Comparison of ENCODE assay signal across 8 mouse cellular contexts in the genomic region with DNA sequence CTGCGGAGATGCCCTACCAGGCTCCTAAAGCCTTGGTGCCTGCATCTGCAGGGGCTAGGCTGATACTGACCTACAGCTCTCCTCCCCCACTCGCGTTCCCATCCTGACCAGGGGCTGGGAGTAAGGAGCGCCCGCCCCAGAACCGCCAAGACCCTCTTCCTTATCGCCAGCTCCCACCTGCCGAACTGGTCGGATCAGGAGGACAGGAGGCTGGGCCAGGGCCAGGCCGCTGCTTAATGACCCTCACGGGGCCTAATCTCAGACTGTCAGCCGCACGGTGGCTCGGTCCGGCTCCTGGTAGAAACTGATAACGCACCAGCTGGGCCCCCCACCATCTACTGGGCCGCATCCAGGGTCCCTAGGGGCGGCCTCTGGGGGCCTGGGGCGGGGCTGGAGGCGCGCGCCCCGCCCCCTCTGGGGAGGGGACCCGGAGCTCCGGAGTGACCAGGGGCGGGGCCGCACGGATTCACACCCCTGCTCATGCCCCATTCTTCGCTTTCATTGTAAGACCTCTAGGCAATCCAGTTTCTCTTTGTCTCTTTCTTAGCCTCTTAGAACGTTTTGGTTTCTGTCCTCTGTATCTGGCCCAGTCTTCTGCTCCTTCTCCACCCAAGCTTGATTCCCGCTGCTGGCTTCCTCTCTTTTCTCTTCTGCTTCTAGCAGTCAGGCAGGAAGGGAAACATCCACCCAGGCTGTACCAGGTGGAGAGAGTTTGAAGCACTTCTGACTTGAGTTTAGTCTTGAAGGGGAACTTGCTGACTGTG. TPM values are rescaled to one million over a fixed set of nuclear protein-coding genes. Genes with fewer than 3 reads are reported as not detected.
DNase-seq lines count a peak whose midpoint lies in the region; ATAC-seq and TF ChIP-seq lines count a peak whose summit lies in the region.

No protein-coding gene starts in this region.

- peak overlapping the region; percentile 55 for H3K9ac ChIP-seq in embryonic facial prominence, embryonic 13.5 days
- H3K9ac ChIP-seq in hindbrain, embryonic 11.5 days (ENCODE audit: low read depth, low read length): peak overlapping the region; percentile 55
- H3K9ac ChIP-seq in limb, embryonic 13.5 days: peak overlapping the region; percentile 54
- H3K9ac ChIP-seq in midbrain, embryonic 11.5 days (ENCODE audit: low read length): peak overlapping the region; percentile 61

- H3K9me3 ChIP-seq in embryonic facial prominence, embryonic 13.5 days: no peaks in the 10 kb centered on the region
- no peaks in the 10 kb centered on the region for H3K9me3 ChIP-seq in hindbrain, embryonic 11.5 days (ENCODE audit: control insufficient read depth, low read length)
- no peaks in the 10 kb centered on the region for H3K9me3 ChIP-seq in limb, embryonic 13.5 days
- no peaks in the 10 kb centered on the region for H3K9me3 ChIP-seq in midbrain, embryonic 11.5 days (ENCODE audit: control insufficient read depth, low read length)

- TF ChIP-seq CTCF in C2C12 (IDR thresholded peaks at IDR 0.05; ENCODE audit: control insufficient read depth, insufficient read depth, insufficient read length): no peak

- H3K79me3 ChIP-seq in C2C12 (ENCODE audit: low read depth): no peaks in the 10 kb centered on the region

- H3K4me3 ChIP-seq in C2C12 (ENCODE audit: insufficient read depth, poor library complexity, severe bottlenecking): no peak overlapping the region
- H3K4me3 ChIP-seq in embryonic facial prominence, embryonic 13.5 days: peak overlapping the region; percentile 37
- H3K4me3 ChIP-seq in hindbrain, embryonic 11.5 days (ENCODE audit: low read depth, low read length): peak overlapping the region; percentile 37
- H3K4me3 ChIP-seq in limb, embryonic 13.5 days: peak overlapping the region; percentile 40
- peak overlapping the region; percentile 41 for H3K4me3 ChIP-seq in midbrain, embryonic 11.5 days (ENCODE audit: low read depth, low read length)

- WGBS in embryonic facial prominence, embryonic 13.5 days: under 1% methylated on average over 31 of the region's 31 CpGs
- 0% methylated on average over 26 of the region's 31 CpGs for WGBS in hindbrain, embryonic 11.5 days
- 1% methylated on average over 31 of the region's 31 CpGs for WGBS in limb, embryonic 13.5 days
- 2% methylated on average over 31 of the region's 31 CpGs for WGBS in midbrain, embryonic 11.5 days

- H3K79me2 ChIP-seq in C2C12 (ENCODE audit: control insufficient read depth, insufficient read depth): no peaks in the 10 kb centered on the region

- peak; percentile 45; the same call in 1 of the 2 replicates for ATAC-seq in embryonic facial prominence, embryonic 13.5 days (ENCODE audit: insufficient number of reproducible peaks, insufficient read depth, low FRiP score, low TSS enrichment, low read depth)
- peak; percentile 82 for ATAC-seq in hindbrain, embryonic 11.5 days (ENCODE audit: low FRiP score)
- ATAC-seq in limb, embryonic 13.5 days (ENCODE audit: low FRiP score, low read depth): peak; percentile 52
- ATAC-seq in midbrain, embryonic 11.5 days (ENCODE audit: low FRiP score): peak; percentile 90

- H3K36me3 ChIP-seq in C2C12 (ENCODE audit: control insufficient read depth, insufficient read depth): no peaks in the 10 kb centered on the region
- no peaks in the 10 kb centered on the region for H3K36me3 ChIP-seq in embryonic facial prominence, embryonic 13.5 days
- H3K36me3 ChIP-seq in hindbrain, embryonic 11.5 days (ENCODE audit: control insufficient read depth, insufficient read depth, low read length): no peaks in the 10 kb centered on the region
- H3K36me3 ChIP-seq in limb, embryonic 13.5 days: no peaks in the 10 kb centered on the region
- no peaks in the 10 kb centered on the region for H3K36me3 ChIP-seq in midbrain, embryonic 11.5 days (ENCODE audit: control insufficient read depth, insufficient read depth, low read length)

- H3K27me3 ChIP-seq in C2C12 (ENCODE audit: control insufficient read depth, insufficient read depth, insufficient read length): peaks cover 3% of the 10 kb centered on the region
- H3K27me3 ChIP-seq in embryonic facial prominence, embryonic 13.5 days: peaks cover 68% of the 10 kb centered on the region
- peaks cover 22% of the 10 kb centered on the region for H3K27me3 ChIP-seq in hindbrain, embryonic 11.5 days (ENCODE audit: control insufficient read depth, insufficient read depth, low read length)
- peaks cover 80% of the 10 kb centered on the region for H3K27me3 ChIP-seq in limb, embryonic 13.5 days
- peaks cover 15% of the 10 kb centered on the region for H3K27me3 ChIP-seq in midbrain, embryonic 11.5 days (ENCODE audit: control insufficient read depth, insufficient read depth, low read length)

- H3ac ChIP-seq in C2C12 (ENCODE audit: control insufficient read depth, insufficient read length, low read depth): peak overlapping the region; percentile 18

- peak; percentile 18 for DNase-seq in MN1 (ENCODE audit: low spot score)
- peak; percentile 53 for DNase-seq in hindbrain, embryonic 11.5 days (ENCODE audit: low spot score)
- DNase-seq in midbrain, embryonic 11.5 days (ENCODE audit: low spot score, missing footprints): peak; percentile 94
- DNase-seq in yolk sac, embryonic 10.5 days (ENCODE audit: low spot score): peak; percentile 83
- DNase-seq in thymus, postnatal 14 days: no peak

- no peak overlapping the region for H3K27ac ChIP-seq in embryonic facial prominence, embryonic 13.5 days
- peak overlapping the region; percentile 47; the same call in 1 of the 2 replicates for H3K27ac ChIP-seq in hindbrain, embryonic 11.5 days (ENCODE audit: low read depth, low read length)
- no peak overlapping the region for H3K27ac ChIP-seq in limb, embryonic 13.5 days
- H3K27ac ChIP-seq in midbrain, embryonic 11.5 days (ENCODE audit: low read depth, low read length): peak overlapping the region; percentile 40; the same call in 1 of the 2 replicates

- peaks cover 16% of the 10 kb centered on the region for H3K4me1 ChIP-seq in embryonic facial prominence, embryonic 13.5 days
- H3K4me1 ChIP-seq in hindbrain, embryonic 11.5 days (replicated peaks; ENCODE audit: control insufficient read depth, insufficient read depth, low read length): 0 out of 2 replicates have a peak, but pooled peaks cover 4% of the 10 kb centered on the region
- H3K4me1 ChIP-seq in limb, embryonic 13.5 days: peaks cover 17% of the 10 kb centered on the region
- H3K4me1 ChIP-seq in midbrain, embryonic 11.5 days (ENCODE audit: control insufficient read depth, insufficient read depth, low read length): peaks cover 6% of the 10 kb centered on the region

- peak overlapping the region; percentile 64 for H3K4me2 ChIP-seq in embryonic facial prominence, embryonic 13.5 days
- peak overlapping the region; percentile 86 for H3K4me2 ChIP-seq in hindbrain, embryonic 11.5 days (replicated peaks; ENCODE audit: low read depth, low read length)
- H3K4me2 ChIP-seq in limb, embryonic 13.5 days (replicated peaks): peak overlapping the region; percentile 72
- peak overlapping the region; percentile 78 for H3K4me2 ChIP-seq in midbrain, embryonic 11.5 days

TF ChIP-seq in C2C12, 6 proteins besides CTCF, POLR2A, EP300 and RAD21:
- TF ChIP-seq USF1 (IDR thresholded peaks at IDR 0.05; ENCODE audit: low read depth): no peak
- no peak for TF ChIP-seq FOSL1 (IDR thresholded peaks at IDR 0.05; ENCODE audit: insufficient read depth, low read length, poor library complexity, severe bottlenecking)
- no peak for TF ChIP-seq MAX (IDR thresholded peaks at IDR 0.05)
- TF ChIP-seq MYOG (IDR thresholded peaks at IDR 0.05; ENCODE audit: control insufficient read depth, extremely low read depth, insufficient read length): no peak
- no peak for TF ChIP-seq CEBPB (IDR thresholded peaks at IDR 0.05; ENCODE audit: low read depth)
- no peak for TF ChIP-seq MYOD1 (IDR thresholded peaks at IDR 0.05; ENCODE audit: control insufficient read depth, insufficient read length, low read depth)

RNA-seq across cellular contexts. Expression of a gene that starts 7.3 kb away (rescaled TPM):
- not detected for polyA plus RNA-seq in C2C12 (2012; fragmentation: generic; extraction: Trizol)
- 8.7 and 12.3 TPM in 2 replicates for polyA plus RNA-seq in embryonic facial prominence, embryonic 13.5 days (2015; fragmentation: Nextera tagmentation; extraction: Ambion mirVana)
- polyA plus RNA-seq in hindbrain, embryonic 11.5 days (2014; fragmentation: Nextera tagmentation; extraction: Ambion mirVana): 12.8 and 16.0 TPM in 2 replicates
- 6.9 and 8.6 TPM in 2 replicates for polyA plus RNA-seq in limb, embryonic 13.5 days (2015; fragmentation: Nextera tagmentation; extraction: Ambion mirVana)
- 14.6 and 16.6 TPM in 2 replicates for polyA plus RNA-seq in midbrain, embryonic 11.5 days (2014; fragmentation: Nextera tagmentation; extraction: Ambion mirVana)

RNA-seq across cellular contexts. Expression of a gene that starts 38.2 kb away (rescaled TPM):
- polyA plus RNA-seq in C2C12 (2012; fragmentation: generic; extraction: Trizol): not detected
- 0.08 and 0.15 TPM in 2 replicates for polyA plus RNA-seq in embryonic facial prominence, embryonic 13.5 days (2015; fragmentation: Nextera tagmentation; extraction: Ambion mirVana)
- 0.75 and 0.79 TPM in 2 replicates for polyA plus RNA-seq in hindbrain, embryonic 11.5 days (2014; fragmentation: Nextera tagmentation; extraction: Ambion mirVana)
- polyA plus RNA-seq in limb, embryonic 13.5 days (2015; fragmentation: Nextera tagmentation; extraction: Ambion mirVana): 0.09 TPM in 1 of 2 replicates, not detected in the other
- 0.90 and 1.4 TPM in 2 replicates for polyA plus RNA-seq in midbrain, embryonic 11.5 days (2014; fragmentation: Nextera tagmentation; extraction: Ambion mirVana)

RNA-seq across cellular contexts. Expression of a gene that starts 39.6 kb away (rescaled TPM):
- 0.04 TPM for polyA plus RNA-seq in C2C12 (2012; fragmentation: generic; extraction: Trizol)
- 1.4 and 1.7 TPM in 2 replicates for polyA plus RNA-seq in embryonic facial prominence, embryonic 13.5 days (2015; fragmentation: Nextera tagmentation; extraction: Ambion mirVana)
- polyA plus RNA-seq in hindbrain, embryonic 11.5 days (2014; fragmentation: Nextera tagmentation; extraction: Ambion mirVana): 8.6 and 10.3 TPM in 2 replicates
- 1.3 and 1.6 TPM in 2 replicates for polyA plus RNA-seq in limb, embryonic 13.5 days (2015; fragmentation: Nextera tagmentation; extraction: Ambion mirVana)
- polyA plus RNA-seq in midbrain, embryonic 11.5 days (2014; fragmentation: Nextera tagmentation; extraction: Ambion mirVana): 18.4 and 19.8 TPM in 2 replicates

Comparison
In these comparisons a context has a peak if more than half of its experiments do, and no peak if none do; other contexts are left out.
1. H3K27ac ChIP-seq: peak in hindbrain, embryonic 11.5 days (single experiment) and midbrain, embryonic 11.5 days (single experiment); none in embryonic facial prominence, embryonic 13.5 days (single experiment) and limb, embryonic 13.5 days (single experiment).
2. Peak in every context shown above with its lines, with median percentiles within 50 percentile points of each other: ATAC-seq, H3K4me2 ChIP-seq and H3K9ac ChIP-seq.